Mouse (Mus musculus): ENCODE data around the gene Vmn2r53.
"Not testable (repeated sequence)": the region's sequence is repeated elsewhere in the genome, so short reads cannot be mapped to it uniquely, and the experiment has no call there.

Gene Vmn2r53

GRCm38 (mm10) chr7:12608688-12609087 lies at the start of gene Vmn2r53:
TSS of gene Vmn2r53 (minus strand) at chr7:12608788.
- no peak for DNase-seq (ENCODE audit: low read depth, low spot score)

DNA sequence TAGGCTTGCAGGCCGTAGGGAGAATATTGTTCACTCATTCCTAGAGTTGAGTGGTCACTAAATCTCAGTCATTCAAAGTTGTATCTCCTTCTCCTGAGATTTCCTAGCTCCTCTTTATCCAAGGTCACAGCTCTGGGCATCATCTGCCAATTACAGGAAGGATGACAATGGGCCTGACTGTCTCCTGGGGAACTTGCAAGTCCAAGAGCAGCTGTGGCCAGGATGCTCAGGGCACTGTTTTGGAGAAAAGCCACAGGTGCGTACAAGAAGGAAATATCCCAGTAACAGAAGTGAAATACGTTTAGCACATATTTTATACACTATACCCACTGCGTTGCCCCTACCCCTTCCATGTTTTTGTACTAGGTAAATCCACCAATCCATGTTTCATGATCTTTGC lies 31.6 kb upstream of the Vmn2r53 start, which contains the start of gene Vmn2r54:
Gene Vmn2r54, minus strand, starts transcription at position 101 of the 400 bp plus-strand sequence.
- not testable (repeated sequence) for DNase-seq (ENCODE audit: low read depth, low spot score)

Data from telencephalon, adult 2 months (tissue).